Mouse (Mus musculus) megakaryocyte progenitor cell, adult 5-6 weeks (primary cell): ENCODE results near the gene Gm49416. TPM values are rescaled to one million over a fixed set of nuclear protein-coding genes. Genes with fewer than 3 reads are reported as not detected.

Experiments
- ATAC-seq: replicated peaks from 2 replicates; pipeline ENCODE4 v1.8.0; 2016; ENCODE audit warnings: mild to moderate bottlenecking, moderate TSS enrichment, inconsistent platforms; ENCODE audit not compliant: poor library complexity
- total RNA-seq, 2 experiments: library from RNA; stranded (forward) in 1 of 2; stranded (reverse) in 1 of 2; fragments of 157-497, 149-512 nt in 1 of 2; fragments of 200-1000 nt in 1 of 2; gene quantifications; 2 replicates each; pipeline versions ENCODE4 v1.2.3 to v1.2.4; 2015 to 2017

The Gm49416 gene
- total RNA-seq, 2 experiments from 2014 or later: 1.5 TPM; not detected in 1

DNA sequence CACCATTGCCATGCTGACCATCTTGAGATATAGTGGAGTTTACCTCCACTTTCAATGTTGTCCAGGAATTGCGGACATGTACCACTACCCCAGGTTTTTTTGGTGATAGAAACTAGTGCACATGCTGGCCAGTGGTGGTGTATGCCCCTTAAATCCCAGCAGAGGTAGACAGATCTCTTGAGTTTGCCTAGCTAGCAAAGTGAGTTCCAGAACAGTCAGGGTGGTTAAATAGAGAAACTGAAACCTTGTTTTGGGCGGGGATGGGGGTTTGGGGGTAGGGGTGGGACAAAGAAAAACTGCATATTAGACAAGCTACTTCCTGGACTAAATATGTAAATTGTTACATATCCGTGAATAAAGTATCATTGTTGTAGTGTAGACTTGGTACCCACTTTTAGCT lies 30.3 kb downstream of the Gm49416 start:
- ATAC-seq: no peak

DNA sequence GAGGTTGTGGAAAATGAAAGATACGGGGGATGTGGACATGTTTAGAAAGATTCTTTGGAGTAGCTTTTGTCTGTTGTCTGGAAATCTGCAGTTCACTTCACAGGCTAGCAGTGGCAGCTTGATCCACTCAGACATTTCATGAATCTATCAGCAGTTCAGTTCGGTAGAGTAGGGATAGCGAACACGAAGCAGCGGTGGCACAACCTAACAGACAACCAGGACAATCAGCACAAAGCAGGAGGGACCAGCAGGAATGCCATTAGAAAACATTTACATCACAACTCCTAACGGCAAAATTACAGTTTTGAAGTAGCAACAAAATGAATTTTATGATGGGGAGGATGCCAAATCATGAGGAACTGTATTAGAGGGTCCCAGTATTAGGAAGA lies 31.0 kb downstream of the Gm49416 start:
- ATAC-seq: no peak

DNA sequence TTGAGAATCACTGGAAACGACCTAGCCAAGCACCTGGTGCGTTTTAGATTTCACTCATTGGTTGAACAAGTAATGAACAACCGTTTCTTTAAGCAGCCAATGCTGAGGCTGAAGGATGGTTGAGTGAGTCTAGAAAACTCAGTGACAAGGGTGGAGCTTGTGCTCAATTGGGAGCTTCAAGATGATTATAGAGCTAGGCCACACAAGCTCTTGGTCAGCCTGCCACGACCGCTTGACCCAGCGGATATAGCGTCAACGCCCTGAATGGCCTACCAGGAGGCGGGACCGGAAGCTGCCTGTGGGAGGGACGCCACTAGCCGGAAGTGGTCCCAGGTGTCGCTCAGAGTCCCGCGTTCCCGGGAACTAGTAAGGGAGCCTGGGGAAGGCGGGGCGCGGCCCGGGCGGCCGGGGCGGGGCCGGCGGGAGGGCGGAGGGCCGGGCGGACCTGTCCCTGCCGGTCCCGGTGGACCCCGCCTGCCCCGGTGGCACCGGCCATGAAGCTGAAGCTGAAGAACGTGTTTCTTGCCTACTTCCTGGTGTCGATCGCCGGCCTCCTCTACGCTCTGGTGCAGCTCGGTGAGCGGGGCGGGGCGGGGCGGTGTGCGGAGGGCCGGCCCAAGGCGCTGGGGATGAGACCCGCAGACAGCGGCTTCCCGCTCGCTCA lies 31.5 kb downstream of the Gm49416 start, which contains the start of gene B3gat3:
Gene B3gat3 (plus strand): TSS at position 302 of the 664 bp plus-strand sequence.
- peak; percentile 91 for ATAC-seq

DNA sequence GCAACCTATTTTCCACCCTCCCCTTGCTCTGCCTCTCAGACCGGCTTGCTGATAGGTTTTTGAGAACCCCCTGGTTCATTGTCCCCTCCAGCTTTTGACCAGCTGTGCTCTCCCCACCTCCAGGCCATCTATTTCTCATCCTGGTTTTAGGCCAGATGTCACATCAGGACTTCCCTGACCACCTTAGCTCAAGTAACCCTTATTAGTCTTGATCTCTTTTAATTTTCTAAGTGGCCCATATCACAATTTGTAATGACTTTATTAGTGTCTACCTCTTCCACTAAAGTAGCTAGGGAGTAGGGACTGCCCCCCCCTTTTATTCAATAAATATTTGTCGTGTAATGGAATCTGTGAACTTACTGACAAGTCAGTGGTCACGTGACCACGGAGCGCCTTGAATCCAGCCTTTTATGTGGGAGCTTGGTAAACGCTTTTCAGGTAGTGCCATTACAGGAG lies 32.1 kb downstream of the Gm49416 start:
- ATAC-seq: peak; percentile 10; the same call in 1 of the 2 replicates

DNA sequence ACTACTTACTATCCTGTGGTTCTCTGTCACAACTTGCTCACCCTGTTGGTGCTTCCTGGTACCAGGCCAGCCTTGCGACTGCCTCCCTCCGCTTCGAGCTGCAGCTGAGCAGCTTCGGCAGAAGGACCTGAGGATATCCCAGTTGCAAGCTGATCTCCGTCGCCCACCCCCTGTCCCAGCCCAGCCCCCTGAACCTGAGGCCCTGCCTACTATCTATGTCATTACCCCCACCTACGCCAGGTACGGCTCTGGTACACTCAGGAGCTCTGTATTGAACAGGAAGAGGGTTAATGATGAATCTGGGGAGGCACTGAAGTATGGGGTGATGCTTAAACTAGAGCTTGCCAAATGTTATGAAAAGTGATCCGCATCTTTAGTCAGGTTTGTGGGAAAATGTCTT lies 33.0 kb downstream of the Gm49416 start:
- no peak for ATAC-seq

DNA sequence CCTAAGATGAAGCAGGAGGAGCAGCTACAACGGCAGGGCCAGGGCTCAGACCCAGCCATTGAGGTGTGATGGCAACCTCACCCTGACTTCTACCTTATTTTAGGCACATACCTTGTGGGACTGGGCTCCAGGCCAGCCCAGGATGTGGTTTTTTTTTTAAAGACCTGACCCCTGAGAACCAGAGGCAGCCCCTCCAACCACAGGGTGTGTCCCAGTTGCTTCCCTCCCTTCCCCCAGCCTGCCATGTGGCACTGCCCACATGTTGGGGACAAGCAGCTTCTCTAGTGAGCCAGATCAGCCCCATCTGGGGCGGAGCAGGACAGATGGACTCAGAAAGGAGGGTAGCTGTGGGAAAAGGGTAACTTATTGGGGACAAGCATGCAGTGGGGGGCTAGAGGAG lies 38.0 kb downstream of the Gm49416 start:
- no peak for ATAC-seq

DNA sequence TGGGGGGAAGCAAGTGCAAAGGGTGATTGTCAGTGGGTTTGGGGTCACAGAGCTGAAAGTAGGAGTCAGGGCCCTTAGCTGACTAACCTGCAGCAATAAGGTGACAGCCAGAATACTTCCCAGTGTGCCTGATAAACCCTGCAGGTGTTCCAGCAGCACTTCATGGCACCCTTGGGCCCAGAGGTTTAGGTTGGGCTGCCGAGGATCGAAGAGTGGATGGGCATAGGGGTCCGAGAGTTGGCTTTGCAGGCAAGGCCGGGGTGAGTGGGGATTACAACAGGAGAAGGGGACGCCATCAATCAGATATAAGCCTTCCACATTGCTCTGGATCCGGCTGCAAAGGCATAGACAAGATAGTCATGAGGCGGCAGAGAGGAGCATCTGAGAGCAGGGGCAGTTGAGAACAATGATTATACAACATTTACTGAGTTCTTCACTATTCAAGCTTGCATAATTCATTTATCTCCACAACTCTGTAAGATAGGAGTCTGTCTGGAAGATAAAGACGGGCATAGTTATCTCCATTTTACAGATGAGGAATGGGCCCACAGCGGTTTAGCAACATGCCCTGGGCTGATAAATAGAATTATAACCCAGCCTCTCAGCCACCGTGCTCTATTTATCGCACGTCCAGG lies 39.3 kb downstream of the Gm49416 start:
- peak; percentile 47 for ATAC-seq

DNA sequence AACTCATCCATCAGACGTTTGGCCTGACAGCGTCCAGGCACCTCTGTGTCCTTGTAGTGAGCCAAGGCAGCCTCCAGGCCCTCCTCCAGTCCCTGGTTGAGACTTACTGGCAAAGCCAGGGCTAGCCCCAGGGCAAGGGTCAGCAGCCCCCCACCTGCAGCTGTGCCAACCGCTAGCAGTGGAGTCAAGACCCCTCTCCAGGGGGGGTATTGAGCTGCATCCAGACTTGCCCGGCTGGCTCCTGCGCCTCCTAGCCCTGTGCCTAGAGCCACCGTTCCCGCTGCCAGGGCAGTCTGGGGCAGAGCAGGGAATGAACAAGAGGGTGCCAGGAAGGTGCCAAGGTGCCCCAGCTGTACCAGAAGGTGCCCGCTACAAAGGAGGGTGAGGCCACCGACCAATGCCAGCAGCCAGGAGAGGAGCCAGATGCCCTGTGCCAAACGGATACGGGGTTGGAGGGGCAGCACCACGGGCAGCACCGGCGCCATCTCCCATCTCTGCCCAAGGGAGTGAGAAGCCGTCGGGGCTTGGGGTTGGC lies 40.0 kb downstream of the Gm49416 start:
- peak; percentile 37 for ATAC-seq

DNA sequence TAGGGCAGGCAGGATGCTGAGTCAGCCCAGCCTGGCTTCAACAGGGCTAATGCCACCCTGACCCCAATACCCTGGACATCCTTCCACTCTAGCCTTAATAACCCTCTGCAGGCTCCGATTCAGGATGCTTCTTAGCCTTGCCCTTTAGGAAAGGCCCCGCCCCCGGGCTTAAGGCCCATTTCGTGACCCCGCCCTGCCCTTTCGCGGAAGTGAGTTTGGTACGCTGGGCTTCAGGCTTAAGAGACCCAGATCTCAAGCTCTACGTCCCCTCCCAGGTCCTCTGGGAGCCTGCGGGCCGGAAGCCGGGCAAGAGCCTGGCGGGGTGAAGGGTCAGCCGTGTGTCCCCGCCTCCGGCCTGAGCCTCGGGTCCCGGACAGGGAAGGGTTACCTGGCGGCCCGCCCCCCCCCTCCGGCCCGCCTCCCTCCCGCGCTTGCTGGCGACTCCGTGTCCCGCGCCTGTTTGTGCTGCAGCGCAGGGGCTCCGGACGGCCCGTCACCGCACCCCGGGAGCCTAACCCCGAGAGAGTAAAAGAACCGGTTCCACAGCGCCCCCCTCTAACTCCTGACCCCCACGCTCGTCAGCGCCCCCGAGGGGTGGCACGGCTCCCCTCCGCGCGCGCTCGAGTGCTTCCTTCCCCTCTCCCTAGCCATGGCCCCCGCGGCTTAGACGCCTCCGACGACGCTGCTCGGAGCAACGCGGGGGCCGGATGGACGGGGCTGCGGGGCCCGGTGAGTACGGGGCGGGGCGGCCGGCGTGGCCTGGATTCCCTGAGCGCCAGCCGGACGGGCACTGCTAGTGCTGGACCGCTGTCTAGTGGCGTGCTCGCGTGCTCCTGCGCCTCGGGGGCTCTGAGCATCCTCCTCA lies 40.7 kb downstream of the Gm49416 start, which contains the start of the genes Rom1 and Eml3:
Gene Rom1 (minus strand): TSS at position 133 of the 865 bp plus-strand sequence.
Gene Eml3 (plus strand): TSS at position 329 of the 865 bp plus-strand sequence.
- peak; percentile 68 for ATAC-seq

DNA sequence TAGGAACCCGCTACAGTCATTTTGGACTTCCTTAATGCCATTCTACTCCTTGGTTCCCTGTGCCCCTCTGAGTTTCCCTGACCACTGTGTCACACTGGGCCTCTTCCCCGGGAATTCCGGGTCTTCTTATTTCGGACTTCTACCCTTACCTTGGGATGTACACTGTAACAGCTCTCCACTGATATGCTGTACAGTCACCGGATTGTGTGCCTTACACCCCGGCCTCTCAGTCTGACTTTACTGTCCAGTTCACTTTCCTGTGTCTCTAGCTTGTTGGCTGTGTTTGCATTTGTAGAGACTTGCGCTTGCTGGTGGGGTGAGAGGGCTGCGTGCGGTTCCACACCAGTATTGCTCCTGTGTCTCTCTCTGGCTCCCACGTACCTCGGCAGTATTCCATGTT lies 41.4 kb downstream of the Gm49416 start:
- no peak for ATAC-seq

DNA sequence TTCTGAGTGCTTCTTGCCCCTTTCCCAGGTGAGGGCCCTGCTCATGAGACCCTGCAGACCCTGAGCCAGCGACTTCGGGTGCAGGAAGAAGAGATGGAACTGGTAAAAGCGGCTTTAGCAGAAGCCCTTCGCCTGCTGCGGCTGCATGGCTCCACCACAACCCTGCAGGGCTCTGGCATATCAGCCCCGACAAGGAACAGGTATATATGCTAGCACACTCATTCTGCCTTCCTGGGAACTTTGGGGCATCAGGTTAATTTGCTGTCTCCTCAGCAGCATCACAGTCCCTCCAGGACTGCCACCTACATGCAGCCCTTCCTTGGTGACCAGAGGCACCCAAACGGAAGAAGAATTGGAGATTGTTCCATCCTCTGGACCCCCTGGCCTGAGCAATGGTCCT lies 42.0 kb downstream of the Gm49416 start:
- ATAC-seq: no peak

DNA sequence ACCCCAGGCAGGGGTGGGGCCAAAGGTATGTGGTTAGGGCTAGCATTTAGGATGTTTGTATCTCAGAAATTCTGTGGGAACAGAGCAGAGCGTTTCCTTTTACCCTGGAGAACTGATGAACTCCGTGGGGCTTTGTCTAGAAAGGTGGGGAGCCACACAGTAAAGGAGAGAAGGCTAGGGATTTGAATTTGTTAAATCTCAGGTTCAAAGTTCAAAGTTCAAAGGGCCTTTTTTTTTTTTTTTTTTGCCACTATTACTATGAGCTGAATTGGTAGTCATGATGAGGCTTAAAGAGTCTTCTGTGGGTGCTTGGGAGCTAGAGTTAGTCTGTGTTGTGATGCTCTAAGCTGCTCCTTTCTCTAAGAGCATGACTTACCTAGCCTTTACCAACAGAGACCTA lies 48.0 kb downstream of the Gm49416 start:
- ATAC-seq: no peak

DNA sequence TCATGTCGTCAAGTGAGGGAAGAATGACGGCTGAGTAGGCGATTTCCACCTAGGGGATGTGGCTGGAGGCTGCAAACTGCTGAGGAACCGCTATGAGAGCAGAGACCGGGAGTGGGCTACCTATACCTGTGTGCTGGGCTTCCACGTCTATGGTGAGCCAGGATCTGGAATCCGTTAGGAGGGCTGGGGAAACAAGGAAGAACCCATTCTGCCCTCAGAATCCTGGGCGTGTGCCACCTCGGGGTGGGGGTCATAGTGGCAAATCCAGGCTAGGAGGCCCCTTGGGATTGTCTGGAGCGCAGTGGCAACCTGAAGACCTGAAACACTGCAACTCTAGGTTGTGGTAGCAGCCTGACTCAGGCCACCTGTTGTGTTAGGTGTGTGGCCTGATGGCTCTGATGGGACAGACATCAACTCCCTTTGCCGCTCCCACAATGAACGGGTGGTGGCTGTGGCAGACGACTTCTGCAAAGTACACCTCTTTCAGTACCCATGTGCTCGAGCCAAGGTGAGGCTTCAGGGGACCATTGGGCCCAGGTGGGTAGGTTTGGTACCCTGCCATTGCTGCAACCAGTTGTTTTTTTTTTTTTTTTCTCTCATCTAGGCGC lies 51.9 kb downstream of the Gm49416 start:
- no peak for ATAC-seq

DNA sequence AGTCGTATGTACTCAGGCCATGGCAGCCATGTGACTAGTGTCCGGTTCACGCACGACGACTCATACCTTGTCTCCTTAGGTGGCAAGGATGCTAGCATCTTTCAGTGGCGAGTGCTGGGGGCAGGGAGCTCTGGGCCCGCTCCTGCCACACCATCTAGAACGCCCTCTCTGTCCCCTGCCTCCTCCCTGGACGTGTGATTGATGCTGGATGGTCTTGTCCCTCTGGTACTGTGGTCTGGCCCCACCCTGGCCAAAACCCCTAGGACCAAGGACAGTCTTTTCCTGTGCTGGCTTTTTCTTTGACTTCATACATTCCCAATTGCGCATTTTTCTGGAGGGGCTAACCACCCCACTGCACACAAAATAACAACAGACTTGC lies 52.4 kb downstream of the Gm49416 start:
- ATAC-seq: no peak

DNA sequence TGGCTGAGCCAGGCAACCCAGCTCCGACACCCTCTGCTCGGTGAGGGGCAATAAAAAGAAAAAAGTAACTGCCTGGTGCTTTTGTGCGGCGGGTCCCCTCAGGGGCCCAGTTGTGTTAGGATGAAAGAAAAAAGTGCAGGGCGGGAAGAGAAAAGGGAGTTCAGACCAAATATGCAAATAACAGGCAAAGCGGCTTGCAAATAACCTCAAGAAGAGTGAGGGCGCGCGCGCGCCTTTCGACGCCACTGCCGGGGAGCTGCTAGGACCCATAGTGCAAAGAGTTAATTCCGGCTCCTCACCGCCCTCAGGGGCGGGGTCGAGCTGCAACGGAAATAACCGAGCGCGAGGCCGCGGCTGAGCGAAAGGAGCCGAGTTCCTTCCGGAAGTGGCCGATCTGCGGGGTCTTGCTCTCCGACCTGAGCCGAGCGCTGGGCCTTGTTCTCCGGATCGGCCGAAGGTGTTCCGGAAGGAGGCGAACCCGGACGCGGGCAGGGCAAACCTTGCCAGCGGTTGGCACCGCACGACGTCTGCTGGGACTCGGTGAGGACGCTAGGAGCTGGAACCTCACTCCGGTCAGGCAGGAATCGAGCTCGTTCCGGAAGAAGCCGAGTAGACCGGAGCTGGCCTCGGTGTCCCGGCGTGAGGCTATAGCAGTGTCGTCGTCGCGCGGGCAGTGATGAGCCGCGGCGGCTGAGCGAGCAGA lies 52.9 kb downstream of the Gm49416 start, which contains the start of gene Mta2:
Gene Mta2 (plus strand): TSS at position 361 of the 703 bp plus-strand sequence.
- ATAC-seq: peak; percentile 79

DNA sequence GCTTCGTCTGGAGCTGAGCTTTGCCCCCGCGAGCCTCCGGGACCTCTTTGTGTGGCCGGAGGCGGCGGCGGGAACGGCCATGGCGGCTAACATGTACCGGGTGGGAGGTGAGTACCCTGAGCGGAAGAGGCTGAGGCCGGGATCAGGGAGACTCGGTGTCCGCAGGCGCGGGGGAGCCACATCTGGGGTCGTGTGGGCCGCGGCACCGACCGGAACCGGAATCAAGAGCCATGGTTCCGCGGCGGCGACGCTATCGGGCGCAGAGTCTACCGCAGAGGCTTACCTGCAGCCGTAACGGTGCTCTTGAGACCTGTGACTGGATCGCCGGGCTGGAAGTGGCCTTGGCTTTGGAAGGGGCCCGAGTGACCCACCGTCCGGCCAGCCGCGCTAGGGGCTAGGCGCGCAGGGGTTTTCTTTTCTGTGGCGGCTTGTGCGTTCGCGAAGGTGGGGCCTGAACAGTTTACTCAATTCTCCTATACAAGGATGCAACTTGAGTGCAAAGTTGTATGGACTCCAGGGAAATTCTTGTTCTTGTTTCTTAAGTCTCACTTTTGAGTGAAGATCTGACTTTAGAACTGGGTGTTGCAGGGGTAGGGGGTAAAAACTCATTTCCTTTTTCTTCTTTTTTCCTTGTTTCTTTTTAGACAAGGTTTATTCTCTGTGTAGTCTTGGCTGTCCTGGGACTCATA lies 53.7 kb downstream of the Gm49416 start:
- ATAC-seq: peak; percentile 3

DNA sequence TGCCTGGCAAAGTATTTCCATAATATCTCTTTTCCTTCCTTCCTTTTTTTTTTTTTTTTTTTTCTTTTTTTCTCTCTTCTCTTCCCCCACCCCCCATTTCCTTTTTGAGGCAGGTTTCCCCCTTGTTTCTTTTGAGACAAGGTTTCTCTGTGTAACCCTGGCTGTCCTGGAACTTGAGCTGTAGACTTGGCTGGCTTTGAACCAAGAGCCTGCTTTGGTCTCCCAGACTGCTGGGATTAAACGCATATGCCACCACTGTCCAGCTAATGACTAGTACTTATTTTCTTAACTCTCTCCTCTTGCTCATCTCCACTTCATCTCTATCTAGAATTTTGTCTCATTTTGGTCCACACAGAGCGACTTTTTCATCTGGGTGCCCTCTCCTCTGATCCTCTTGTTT lies 54.3 kb downstream of the Gm49416 start:
- no peak for ATAC-seq

DNA sequence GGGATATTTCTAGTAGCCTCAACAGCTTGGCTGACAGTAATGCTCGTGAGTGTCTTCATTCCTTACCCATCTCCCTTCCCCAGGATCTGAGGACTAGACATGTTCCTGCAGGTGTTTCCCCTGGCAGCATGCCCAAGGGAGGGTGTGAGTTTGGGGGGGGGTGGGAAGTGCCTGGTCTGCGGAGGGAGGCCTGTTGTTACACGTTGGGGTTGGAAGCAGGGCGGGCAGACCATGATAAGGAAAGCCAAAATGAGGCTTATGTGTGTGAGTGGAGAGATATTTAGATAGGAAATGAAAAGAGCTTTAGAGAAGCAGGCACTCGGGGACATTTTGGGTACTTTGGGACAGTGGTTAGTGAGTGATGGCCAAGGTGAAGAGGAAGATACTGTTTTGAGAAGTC lies 55.3 kb downstream of the Gm49416 start:
- ATAC-seq: peak; percentile 59

DNA sequence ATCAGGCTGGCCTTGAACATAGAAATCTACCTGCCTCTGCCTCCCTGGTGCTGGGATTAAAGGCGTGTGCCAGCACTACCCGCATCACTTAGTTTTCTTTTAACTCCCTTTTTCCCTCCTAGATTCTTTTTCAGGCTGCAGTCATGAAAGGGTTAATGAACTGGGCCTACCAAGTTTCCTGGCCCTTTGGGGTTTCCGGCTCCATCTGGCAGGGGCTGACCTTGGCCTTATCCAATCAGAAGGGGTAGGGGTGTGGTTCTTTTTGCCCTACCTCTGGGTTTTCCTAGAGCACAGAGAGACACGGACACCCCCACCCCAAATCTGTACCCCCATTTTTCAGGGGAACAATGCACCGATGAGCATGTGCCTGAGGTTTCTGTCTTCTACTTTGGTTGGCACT lies 56.0 kb downstream of the Gm49416 start:
- ATAC-seq: peak; percentile 18; the same call in 1 of the 2 replicates
